In the genomic region with DNA sequence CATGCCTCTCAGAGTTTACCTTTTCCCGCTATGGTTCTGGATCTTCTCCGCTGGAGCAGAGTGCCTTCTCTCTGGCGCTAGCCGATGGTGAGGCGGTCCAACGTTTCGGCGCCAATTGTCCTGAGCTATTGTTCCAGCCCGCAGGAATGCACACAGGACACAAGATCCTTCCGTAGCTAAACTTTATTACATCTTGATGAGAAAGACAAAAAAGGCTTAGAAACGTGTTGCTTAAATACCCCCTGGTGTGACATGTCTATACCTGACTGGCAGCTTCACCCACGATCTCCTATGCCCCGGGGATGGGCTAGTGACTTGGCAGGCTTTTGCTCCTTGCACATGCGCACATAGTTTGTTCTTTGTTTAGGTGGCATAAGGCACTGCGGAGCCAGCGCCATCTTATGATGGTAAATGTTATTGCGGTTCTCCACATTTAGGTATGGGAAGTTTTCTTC, we compare ENCODE assay signal across 8 mouse cellular contexts. TPM values are rescaled to one million over a fixed set of nuclear protein-coding genes. Genes with fewer than 3 reads are reported as not detected.
A peak's percentile ranks its signal among the peaks of the same experiment; 100 is the strongest.
DNase-seq lines count a peak whose midpoint lies in the region; ATAC-seq and TF ChIP-seq lines count a peak whose summit lies in the region.

No protein-coding gene starts in this region.

- peaks cover 5% of the 10 kb centered on the region for H3K4me1 ChIP-seq in heart, embryonic 15.5 days (replicated peaks)

- peak; percentile 64 for ATAC-seq in heart, embryonic 15.5 days (replicated peaks; ENCODE audit: insufficient number of reproducible peaks, insufficient read depth, low FRiP score, low read depth)
- peak; percentile 24 for ATAC-seq in megakaryocyte, adult 5-6 weeks (ENCODE audit: poor library complexity, severe bottlenecking)

- WGBS in heart, embryonic 15.5 days = 2% methylated on average over 17 of the region's 17 CpGs

- H3K9ac ChIP-seq in heart, embryonic 15.5 days = peak overlapping the region; percentile 67

- H3K9me3 ChIP-seq in heart, embryonic 15.5 days (replicated peaks) = no peaks in the 10 kb centered on the region

- no peaks in the 10 kb centered on the region for H3K27me3 ChIP-seq in heart, embryonic 15.5 days
- H3K27me3 ChIP-seq in splenic B cell, adult 2 months (ENCODE audit: control insufficient read depth, insufficient read depth, low read length, poor library complexity, severe bottlenecking) = no peaks in the 10 kb centered on the region

- intact Hi-C loops in left cerebral cortex, adult 2 months (cut with DNase I) = no loop called here
- intact Hi-C loops in gastrocnemius, postnatal 14 days (cut with DNase I; ENCODE audit: low total_unique reads) = no loop called here

- H3K27ac ChIP-seq in left cerebral cortex, adult 2 months = no peak overlapping the region
- peak overlapping the region; percentile 75 for H3K27ac ChIP-seq in heart, embryonic 15.5 days

- peak overlapping the region; percentile 96 for H3K4me2 ChIP-seq in heart, embryonic 15.5 days

- H3K4me3 ChIP-seq in left cerebral cortex, adult 2 months = peak overlapping the region; percentile 13; the same call in 1 of the 2 replicates
- peak overlapping the region; percentile 72 for H3K4me3 ChIP-seq in heart, embryonic 15.5 days

- no peaks in the 10 kb centered on the region for H3K36me3 ChIP-seq in heart, embryonic 15.5 days
- no peaks in the 10 kb centered on the region for H3K36me3 ChIP-seq in splenic B cell, adult 2 months (ENCODE audit: control insufficient read depth, insufficient read depth, low read length, poor library complexity, severe bottlenecking)

- DNase-seq in left cerebral cortex, adult 2 months (ENCODE audit: extremely low spot score in 1 of 2, low spot score in 2 of 2) = no peak
- DNase-seq in left cerebral cortex, adult 11 months (ENCODE audit: low spot score) = no peak
- peak; percentile 88 for DNase-seq in embryo, embryonic 11 days
- peak; percentile 15 to 36 for DNase-seq in kidney, postnatal 25 days
- DNase-seq in splenic B cell, adult 2 months (ENCODE audit: low read depth, low spot score) = peak; percentile 67
- DNase-seq in gastrocnemius, postnatal 14 days = no peak

- TF ChIP-seq CTCF in left cerebral cortex, adult 2 months (IDR thresholded peaks at IDR 0.05) = peak; percentile 15

RNA-seq across cellular contexts. Expression of a gene that starts 30.5 kb away (rescaled TPM):
- total RNA-seq in left cerebral cortex, adult 2 months (2021) = not detected
- not detected in 2 replicates for polyA plus RNA-seq in heart, embryonic 15.5 days (2015; fragmentation: Nextera tagmentation; extraction: Ambion mirVana)
- total RNA-seq in megakaryocyte, adult 5-6 weeks (2015) = not detected in 2 replicates
- total RNA-seq in megakaryocyte, adult 5-6 weeks (2017) = not detected in 2 replicates
- not detected for total RNA-seq in gastrocnemius, postnatal 14 days (2021)

Comparison
In these comparisons a context has a peak if more than half of its experiments do, and no peak if none do; other contexts are left out.
1. DNase-seq: peak in embryo, embryonic 11 days (single experiment), kidney, postnatal 25 days (2 of 2) and splenic B cell, adult 2 months (single experiment); none in left cerebral cortex, adult 2 months (0 of 2), left cerebral cortex, adult 11 months (single experiment) and gastrocnemius, postnatal 14 days (single experiment).